Mouse (Mus musculus): ENCODE results near the gene Lrrc75a. TPM values are rescaled to one million over a fixed set of nuclear protein-coding genes. Genes with fewer than 3 reads are reported as not detected.

The Lrrc75a gene
- total and polyA plus RNA-seq, 3 experiments: 7.0 to 8.9 TPM; not detected in 1

DNA sequence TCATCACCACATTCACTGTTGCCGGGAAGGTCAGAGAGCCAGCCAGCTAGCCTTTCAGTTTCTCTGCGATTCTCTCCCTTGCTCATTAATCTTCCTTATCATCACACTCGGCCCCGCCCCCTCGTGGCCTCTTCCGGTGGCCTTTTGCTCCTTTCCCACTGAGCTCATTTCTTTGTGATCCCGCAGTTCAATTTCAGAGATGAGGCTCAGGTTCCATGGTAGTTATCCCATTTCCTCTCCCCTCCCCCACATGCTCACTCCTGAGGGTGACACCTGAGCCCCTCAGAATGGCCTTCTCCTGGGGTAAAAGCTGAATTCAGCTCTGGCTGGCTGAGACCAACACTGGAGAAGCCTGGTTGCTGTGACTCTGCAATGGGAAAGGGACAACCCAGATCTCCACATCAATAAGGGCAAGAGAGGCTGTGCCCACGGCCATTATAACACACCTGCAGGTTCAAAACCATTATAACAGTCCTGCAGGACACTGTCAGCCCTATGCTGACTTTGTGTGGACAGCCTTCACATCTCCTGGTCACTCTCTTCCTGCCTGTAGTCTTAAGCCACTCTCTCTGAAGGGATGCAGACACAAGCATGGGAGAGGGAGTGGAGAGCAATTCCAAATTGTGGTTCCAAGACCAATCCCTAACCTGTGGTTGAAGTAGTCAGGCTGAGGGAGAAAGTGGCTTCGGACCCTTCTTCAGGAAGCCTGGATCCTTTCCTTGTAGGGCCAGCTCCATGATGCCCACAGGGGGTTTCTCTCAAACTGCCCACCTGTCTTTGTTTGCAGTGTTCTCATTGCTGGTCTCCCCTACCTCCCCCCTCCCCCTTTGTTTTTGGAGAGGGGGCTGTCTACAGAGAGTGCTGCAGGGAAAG lies 18.7 kb downstream of the Lrrc75a start:
- H3K9ac ChIP-seq (ENCODE audit: control insufficient read depth, low read depth, low read length, poor library complexity, severe bottlenecking): peak overlapping the region; percentile 51
- peaks cover 4 to 22% of the 10 kb centered on the region in 2 experiments for H3K4me1 ChIP-seq (ENCODE audit: control insufficient read depth in 1 of 2, insufficient read depth in 2 of 2, low read length in 2 of 2)
- H3K36me3 ChIP-seq (ENCODE audit: control insufficient read depth in 1 of 2, insufficient read depth in 2 of 2, low read length in 2 of 2): peaks cover 0 to 19% of the 10 kb centered on the region in 2 experiments; a peak in 2 of 4 replicates
- no peaks in the 10 kb centered on the region for H3K27me3 ChIP-seq (ENCODE audit: control insufficient read depth in 1 of 2, insufficient read depth in 2 of 2, low read length in 2 of 2)
- no peaks in the 10 kb centered on the region for H3K9me3 ChIP-seq (replicated peaks; ENCODE audit: insufficient read depth, low read length)
- TF ChIP-seq POLR2A (IDR thresholded peaks at IDR 0.05; ENCODE audit: control insufficient read depth in 1 of 2, insufficient read depth in 1 of 2, low read depth in 1 of 2, low read length in 2 of 2, poor library complexity in 1 of 2): 0 out of 4 replicates have a peak, but pooled peaks of 1 of the 2 experiments have one; percentile 25
- TF ChIP-seq GATA1 (IDR thresholded peaks at IDR 0.05; ENCODE audit: low read depth, low read length): peak; percentile 59
- TF ChIP-seq ELF1 (IDR thresholded peaks at IDR 0.05; ENCODE audit: low read depth, low read length): peak; percentile 60; the same call in 1 of the 2 replicates
- TF ChIP-seq TAL1 (IDR thresholded peaks at IDR 0.05; ENCODE audit: low read length): no peak
- H3K4me3 ChIP-seq (ENCODE audit: control insufficient read depth in 1 of 2, insufficient read depth in 1 of 2, low read depth in 2 of 2, low read length in 2 of 2): peak overlapping the region in 1 of 2 experiments; percentile 30; a peak in 1 of 4 replicates
- no peaks in the 10 kb centered on the region for H3K79me2 ChIP-seq (ENCODE audit: control insufficient read depth, insufficient read depth, low read length, poor library complexity)
- peak; percentile 74 for DNase-seq (ENCODE audit: low read depth, low spot score)
- no peak overlapping the region for H3K27ac ChIP-seq (ENCODE audit: control insufficient read depth, low read depth, low read length)

- no peaks in the 10 kb centered on the region for H3K9me3 ChIP-seq (replicated peaks; ENCODE audit: insufficient read depth, low read length)
- TF ChIP-seq MAX (IDR thresholded peaks at IDR 0.05; ENCODE audit: low read length) (peak; percentile 27), TCF12 (IDR thresholded peaks at IDR 0.05; ENCODE audit: low read depth, low read length) (0 out of 2 replicates have a peak, but pooled peaks have one; percentile 20), RCOR1 (IDR thresholded peaks at IDR 0.05; ENCODE audit: low read depth, low read length) (no peak), BHLHE40 (IDR thresholded peaks at IDR 0.05; ENCODE audit: borderline replicate concordance, low read depth, low read length) (peak; percentile 30; the same call in 1 of the 2 replicates), ZMIZ1 (IDR thresholded peaks at IDR 0.05; ENCODE audit: low read depth, low read length) (no peak), HCFC1 (IDR thresholded peaks at IDR 0.05; ENCODE audit: low read depth, low read length) (peak; percentile 34; the same call in 1 of the 2 replicates), TAL1 (IDR thresholded peaks at IDR 0.05; ENCODE audit: low read length) (peak; percentile 77), POLR2A (IDR thresholded peaks at IDR 0.05; ENCODE audit: control insufficient read depth in 1 of 2, insufficient read depth in 1 of 2, low read depth in 1 of 2, low read length in 2 of 2, poor library complexity in 1 of 2) (peak in 1 of 2 experiments; percentile 52; a peak in 1 of 4 replicates), EP300 (IDR thresholded peaks at IDR 0.05; ENCODE audit: low read depth in 1 of 2, low read length in 2 of 2) (peak; percentile 27 to 62; a peak in 2 of 4 replicates), NRF1 (IDR thresholded peaks at IDR 0.05; ENCODE audit: insufficient read depth, low read depth, low read length, poor library complexity, severe bottlenecking) (peak; percentile 52), POLR2AphosphoS5 (IDR thresholded peaks at IDR 0.05; ENCODE audit: borderline replicate concordance, low read depth, low read length) (no peak), TBP (IDR thresholded peaks at IDR 0.05; ENCODE audit: low read depth, low read length) (peak; percentile 64), SIN3A (IDR thresholded peaks at IDR 0.05; ENCODE audit: low read length) (peak; percentile 58), NELFE (IDR thresholded peaks at IDR 0.05; ENCODE audit: low read depth, low read length) (0 out of 2 replicates have a peak, but pooled peaks have one; percentile 26), GATA1 (IDR thresholded peaks at IDR 0.05; ENCODE audit: low read depth, low read length) (peak; percentile 58), ETS1 (IDR thresholded peaks at IDR 0.05; ENCODE audit: low read depth, low read length) (peak; percentile 54; the same call in 1 of the 2 replicates), MAZ (IDR thresholded peaks at IDR 0.05; ENCODE audit: low read depth, low read length) (no peak)
- H3K9ac ChIP-seq (ENCODE audit: control insufficient read depth, low read depth, low read length, poor library complexity, severe bottlenecking): 0 out of 2 replicates have a peak overlapping the region, but pooled peaks have one; percentile 8
- H3K27ac ChIP-seq (ENCODE audit: control insufficient read depth, low read depth, low read length): peak overlapping the region; percentile 27
- peaks cover 0 to 32% of the 10 kb centered on the region in 2 experiments; a peak in 2 of 4 replicates for H3K36me3 ChIP-seq (ENCODE audit: control insufficient read depth in 1 of 2, insufficient read depth in 2 of 2, low read length in 2 of 2)
- H3K4me1 ChIP-seq (ENCODE audit: control insufficient read depth in 1 of 2, insufficient read depth in 2 of 2, low read length in 2 of 2): peaks cover 11 to 40% of the 10 kb centered on the region in 2 experiments
- peak; percentile 90 for DNase-seq (ENCODE audit: low read depth, low spot score)
- no peak overlapping the region for H3K4me3 ChIP-seq (ENCODE audit: control insufficient read depth in 1 of 2, insufficient read depth in 1 of 2, low read depth in 2 of 2, low read length in 2 of 2)
- H3K79me2 ChIP-seq (ENCODE audit: control insufficient read depth, insufficient read depth, low read length, poor library complexity): no peaks in the 10 kb centered on the region
- H3K27me3 ChIP-seq (ENCODE audit: control insufficient read depth in 1 of 2, insufficient read depth in 2 of 2, low read length in 2 of 2): no peaks in the 10 kb centered on the region
Measured at GRCm38 (mm10) chr11:62624341-62625291, 23.7 kb downstream of the Lrrc75a start.
